8 mouse cellular contexts compared by ENCODE assay signal in the genomic region with DNA sequence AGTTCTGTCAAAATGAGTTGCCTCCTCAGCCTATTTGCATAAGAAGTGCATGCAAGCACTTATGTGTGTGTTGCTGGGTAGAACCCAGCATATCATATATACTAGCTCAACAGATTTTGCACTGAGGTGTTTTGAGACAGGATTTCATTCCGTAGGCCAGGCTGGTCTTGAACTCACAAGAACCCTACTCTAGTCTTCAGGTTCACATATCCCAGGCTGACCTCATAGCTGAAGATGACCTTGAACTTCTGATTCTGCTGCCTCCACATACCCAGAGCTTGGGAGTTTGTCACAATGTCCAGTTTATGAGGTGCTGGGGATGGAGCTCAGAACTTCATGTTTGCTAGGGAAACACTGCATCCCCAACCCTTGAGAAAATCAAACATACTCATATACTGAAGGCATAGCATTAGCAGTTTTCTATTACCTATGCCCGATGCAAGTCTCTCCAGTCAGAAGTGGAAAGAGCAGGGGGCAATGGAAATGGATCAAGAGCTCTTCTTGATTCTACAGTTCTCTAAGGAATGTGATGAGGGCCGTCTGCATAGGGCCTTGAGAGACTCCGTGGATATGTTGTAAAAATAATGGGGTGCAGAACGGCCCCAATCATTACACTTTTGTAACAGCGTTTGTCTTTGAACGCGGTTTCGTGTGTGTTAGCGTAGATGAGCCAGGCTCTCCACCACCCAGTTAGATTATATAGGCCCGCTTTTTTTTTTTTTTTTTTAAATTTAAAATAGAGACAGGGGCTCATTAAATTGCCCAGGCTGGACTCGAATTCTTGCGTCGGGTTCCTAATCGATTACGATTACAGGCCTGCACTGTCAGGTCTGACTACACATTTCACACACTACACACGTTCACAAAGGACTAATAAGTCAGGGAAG. TPM values are rescaled to one million over a fixed set of nuclear protein-coding genes. Genes with fewer than 3 reads are reported as not detected.
DNase-seq lines count a peak whose midpoint lies in the region; ATAC-seq lines count a peak whose summit lies in the region.

No protein-coding gene starts in this region.

- WGBS in liver, embryonic 11.5 days, result 12% methylated on average over 17 of the region's 17 CpGs

- peak; percentile 37 for DNase-seq in embryo, embryonic 10 days (ENCODE audit: low spot score)
- no peak for DNase-seq in embryo, embryonic 9.5 days (ENCODE audit: extremely low spot score)
- peak; percentile 17 to 33 for DNase-seq in B cell, adult 2 months
- DNase-seq in liver, embryonic 11.5 days (ENCODE audit: low spot score), result no peak
- DNase-seq in adipocyte (ENCODE audit: low spot score), result no peak
- no peak for DNase-seq in left cerebral cortex, adult 11 months (ENCODE audit: low spot score)
- DNase-seq in gastrocnemius, postnatal 10 days, result no peak

- peak overlapping the region; percentile 99 for H3K27ac ChIP-seq in liver, embryonic 11.5 days (ENCODE audit: low read depth, low read length)

- H3K4me2 ChIP-seq in liver, embryonic 11.5 days, result peak overlapping the region; percentile 95

- H3K27me3 ChIP-seq in erythroblast, embryonic 14.5 days (ENCODE audit: control insufficient read depth), result no peaks in the 10 kb centered on the region; the same call in 1 of the 2 replicates
- H3K27me3 ChIP-seq in liver, embryonic 11.5 days (replicated peaks; ENCODE audit: control insufficient read depth, insufficient read depth, low read length), result no peaks in the 10 kb centered on the region

- H3K9ac ChIP-seq in liver, embryonic 11.5 days (ENCODE audit: low read depth, low read length), result peak overlapping the region; percentile 100

- peaks cover 48% of the 10 kb centered on the region for H3K4me1 ChIP-seq in erythroblast, embryonic 14.5 days (ENCODE audit: control insufficient read depth)
- H3K4me1 ChIP-seq in liver, embryonic 11.5 days (replicated peaks; ENCODE audit: control insufficient read depth, insufficient read depth, low read length), result peaks cover 23% of the 10 kb centered on the region

- peak overlapping the region; percentile 85 for H3K4me3 ChIP-seq in erythroblast, embryonic 14.5 days (replicated peaks)
- peak overlapping the region; percentile 88 for H3K4me3 ChIP-seq in liver, embryonic 11.5 days (ENCODE audit: low read depth, low read length)

- H3K9me3 ChIP-seq in erythroblast, embryonic 14.5 days (ENCODE audit: control insufficient read depth, low read length), result no peaks in the 10 kb centered on the region
- H3K9me3 ChIP-seq in liver, embryonic 11.5 days (ENCODE audit: control insufficient read depth, low read length), result no peaks in the 10 kb centered on the region

- 0 out of 2 replicates have a peak, but pooled peaks have one; percentile 0 for ATAC-seq in liver, embryonic 11.5 days (replicated peaks; ENCODE audit: low FRiP score)

- peaks cover 41% of the 10 kb centered on the region for H3K36me3 ChIP-seq in erythroblast, embryonic 14.5 days (ENCODE audit: control insufficient read depth)
- H3K36me3 ChIP-seq in liver, embryonic 11.5 days (ENCODE audit: control insufficient read depth, insufficient read depth, low read length), result peaks cover 37% of the 10 kb centered on the region

RNA-seq across cellular contexts. Expression of a gene that starts 27.7 kb away (rescaled TPM):
- 0.03 and 0.04 TPM in 2 replicates for polyA plus RNA-seq in erythroblast, embryonic 14.5 days (2012)
- 9.7 and 10.9 TPM in 2 replicates for polyA plus RNA-seq in liver, embryonic 11.5 days (2014; fragmentation: Nextera tagmentation; extraction: Ambion mirVana)
- total RNA-seq in gastrocnemius, postnatal 10 days (2021), result 1 to 10 TPM; 2.0 TPM

RNA-seq across cellular contexts. Expression of a gene that starts 46.3 kb away (rescaled TPM):
- polyA plus RNA-seq in erythroblast, embryonic 14.5 days (2012), result 0.08 and 0.17 TPM in 2 replicates
- 6.7 and 8.1 TPM in 2 replicates for polyA plus RNA-seq in liver, embryonic 11.5 days (2014; fragmentation: Nextera tagmentation; extraction: Ambion mirVana)
- 10 to 100 TPM; 14.5 to 19.1 TPM for total RNA-seq in gastrocnemius, postnatal 10 days (2021)

RNA-seq across cellular contexts. Expression of a gene that starts 46.5 kb away (rescaled TPM):
- polyA plus RNA-seq in erythroblast, embryonic 14.5 days (2012), result 0.20 and 0.25 TPM in 2 replicates
- 25.7 and 26.1 TPM in 2 replicates for polyA plus RNA-seq in liver, embryonic 11.5 days (2014; fragmentation: Nextera tagmentation; extraction: Ambion mirVana)
- total RNA-seq in gastrocnemius, postnatal 10 days (2021), result 10 to 100 TPM; 12.6 to 12.8 TPM

RNA-seq across cellular contexts. Expression of a gene that starts 51.0 kb away (rescaled TPM):
- polyA plus RNA-seq in erythroblast, embryonic 14.5 days (2012), result 195 and 225 TPM in 2 replicates
- 2,001 and 2,023 TPM in 2 replicates for polyA plus RNA-seq in liver, embryonic 11.5 days (2014; fragmentation: Nextera tagmentation; extraction: Ambion mirVana)
- 1,000 to 10,000 TPM; 1,047 to 1,133 TPM for total RNA-seq in gastrocnemius, postnatal 10 days (2021)

Comparison
In these comparisons a context has a peak if more than half of its experiments do, and no peak if none do; other contexts are left out.
1. DNase-seq: peak in embryo, embryonic 10 days (single experiment) and B cell, adult 2 months (2 of 2); none in embryo, embryonic 9.5 days (single experiment), liver, embryonic 11.5 days (single experiment), adipocyte (single experiment), left cerebral cortex, adult 11 months (single experiment) and gastrocnemius, postnatal 10 days (single experiment).
2. RNA of a gene that starts 27.7 kb away (polyA plus RNA-seq): 9.7 to 10.9 TPM in liver, embryonic 11.5 days; 0.03 to 0.04 TPM in erythroblast, embryonic 14.5 days; every median in the first group is over 10 times any median in the second.
3. RNA of a gene that starts 46.5 kb away (polyA plus RNA-seq): 25.7 to 26.1 TPM in liver, embryonic 11.5 days; 0.20 to 0.25 TPM in erythroblast, embryonic 14.5 days; every median in the first group is over 10 times any median in the second.